Mouse (Mus musculus) layer of hippocampus, adult 18-20 months (tissue): Measurements from ENCODE around the gene Pfn5. TPM values are rescaled to one million over a fixed set of nuclear protein-coding genes. Genes with fewer than 3 reads are reported as not detected.
"Not testable (repeated sequence)": the region's sequence is repeated elsewhere in the genome, so short reads cannot be mapped to it uniquely, and the experiment has no call there.

ENCODE experiments used
- DNase-seq, 2 experiments: peaks; one replicate each; pipeline ENCODE4 v3.0.0; 2022; ENCODE audit warnings: low spot score in 2 of 2
- long read RNA-seq: library from polyadenylated mRNA; stranded (forward); transcript quantifications from one replicate; pipeline ENCODE4 v2.0.0, GENCODE M21; 2021
- total RNA-seq, 2 experiments: library from RNA; stranded (reverse); gene quantifications; 2 replicates each; pipeline ENCODE4 v1.2.3; 2021

Gene Pfn5
- total RNA-seq = not detected
- long read RNA-seq = 0 reads

DNA sequence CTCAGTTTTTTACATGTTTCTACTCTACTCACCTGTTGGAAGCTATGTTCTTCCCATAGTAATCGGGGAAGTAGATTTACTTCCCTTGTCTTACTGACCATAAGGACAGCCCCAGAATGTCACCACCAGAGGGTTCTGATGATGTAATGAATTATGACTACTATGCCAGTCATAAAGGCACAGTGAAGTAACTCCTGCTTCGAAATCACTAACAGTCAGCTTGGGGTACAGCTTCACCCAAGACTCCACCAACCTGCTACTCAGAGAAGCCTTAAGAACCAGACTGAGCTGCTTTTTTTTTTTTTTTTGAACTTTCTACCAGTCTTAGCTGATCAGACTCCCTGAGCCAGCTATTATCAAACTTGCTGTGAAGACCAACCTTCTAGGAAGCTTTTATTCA, at the start of gene Pfn5, which contains the start of gene Asb12:
Gene Pfn5, plus strand, starts transcription at position 218 of the 400 bp plus-strand sequence.
Gene Asb12, minus strand, starts transcription at position 101 of the 400 bp plus-strand sequence.
- no peak for DNase-seq

DNA sequence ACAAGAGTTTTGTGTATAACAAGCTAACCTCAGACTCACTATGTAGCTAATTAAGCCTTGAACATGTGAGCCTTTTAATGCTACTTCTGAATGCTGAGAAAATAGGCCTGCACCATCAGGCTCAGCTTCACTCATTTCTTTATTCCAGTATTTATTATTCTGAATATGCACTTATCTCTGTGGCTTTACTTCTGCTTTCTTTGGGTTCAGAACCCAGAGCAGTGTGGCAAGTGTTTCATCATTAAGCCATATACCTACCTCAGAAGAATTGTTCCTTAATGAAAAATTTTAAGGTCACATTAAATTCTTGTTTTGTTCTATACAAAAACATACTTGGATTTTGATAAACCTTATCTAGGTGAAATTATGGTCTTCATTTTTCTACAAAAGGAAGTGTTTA, 34.0 kb upstream of the Pfn5 start:
- DNase-seq = no peak

DNA sequence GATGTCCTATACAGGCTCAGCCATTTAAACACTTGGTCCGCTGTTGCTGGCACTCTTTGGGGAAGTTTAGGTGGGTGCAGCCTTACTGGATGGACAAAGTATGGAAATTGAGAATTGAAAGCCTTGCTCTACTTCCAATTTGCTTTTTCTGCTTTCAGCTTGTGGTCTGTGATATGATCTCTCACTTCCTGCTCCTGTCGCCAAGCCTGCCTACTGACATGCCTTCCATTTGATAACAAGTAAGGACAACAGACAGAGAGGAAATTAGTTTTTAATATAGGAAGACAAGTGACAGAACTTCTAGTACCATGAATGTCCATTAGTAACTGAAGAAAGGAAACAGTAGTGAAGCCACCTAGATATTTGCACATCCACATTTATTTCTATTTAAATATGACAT, 32.7 kb upstream of the Pfn5 start:
- DNase-seq = no peak

DNA sequence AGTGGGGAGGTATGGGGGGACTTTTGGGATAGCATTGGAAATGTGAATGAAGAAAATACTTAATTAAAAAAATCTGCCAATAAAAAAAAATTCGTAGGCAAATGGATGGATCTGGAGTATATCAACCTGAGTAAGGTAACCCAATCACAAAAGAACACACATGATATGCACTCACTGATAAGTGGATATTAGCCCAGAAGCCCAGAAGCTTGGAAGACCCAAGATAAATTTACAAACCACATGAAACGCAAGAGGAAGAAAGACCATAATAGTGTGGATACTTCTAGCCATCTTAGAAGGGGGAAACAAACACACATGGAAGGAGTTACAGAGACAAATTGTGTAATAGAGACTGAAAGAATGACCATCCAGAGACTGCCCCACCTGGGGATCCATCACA, 22.4 kb upstream of the Pfn5 start:
- not testable (repeated sequence) for DNase-seq

DNA sequence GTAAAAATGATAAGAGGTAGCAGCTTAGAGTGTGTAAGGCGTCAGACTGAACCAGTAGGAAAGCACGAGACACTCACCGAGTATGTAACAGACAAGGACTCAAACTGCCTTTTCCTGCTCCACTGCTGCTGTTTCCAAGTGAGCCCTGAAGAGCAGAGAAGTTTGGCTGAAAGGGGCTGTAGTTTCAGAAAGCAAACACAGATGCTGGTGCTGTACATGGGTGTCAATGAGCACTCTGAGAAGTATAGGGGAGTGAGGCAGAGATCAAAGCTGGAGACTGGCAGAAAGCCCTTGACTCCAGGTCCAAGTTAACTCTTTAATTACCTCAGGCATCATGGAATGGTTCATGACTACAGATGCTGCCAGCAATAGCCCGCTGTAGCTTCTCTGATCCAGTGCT, 3.6 kb upstream of the Pfn5 start:
- no peak for DNase-seq

DNA sequence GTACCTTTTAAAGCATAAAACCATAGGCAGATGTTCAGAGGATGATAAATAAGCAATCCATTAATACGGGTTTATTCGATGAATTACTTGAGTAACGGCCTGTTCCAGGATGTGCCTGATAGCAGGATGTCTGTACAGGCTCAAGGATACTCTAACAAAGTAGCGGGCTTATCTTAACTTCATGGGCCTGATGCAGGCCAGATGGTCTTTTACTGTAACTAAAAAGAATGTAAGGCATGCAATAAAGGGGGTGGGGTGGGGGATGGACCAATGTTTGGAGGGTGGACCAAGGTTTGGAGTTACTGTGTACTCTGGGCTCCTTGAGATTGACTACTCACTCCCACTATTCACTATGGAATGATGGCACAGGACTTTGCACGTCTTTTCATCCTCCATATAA, 42.7 kb downstream of the Pfn5 start:
- DNase-seq = no peak

Other genes with a start within 250 kb of the Pfn5 start
- gene Amer1, start 113.2 kb upstream of the Pfn5 start, total RNA-seq = 1 to 10 TPM; 4.0 to 4.5 TPM
- gene Asb12, start 117 bp upstream of the Pfn5 start, total RNA-seq = not detected
- 10 to 100 TPM; 16.5 to 22.3 TPM for gene Zc4h2, start 100.4 kb downstream of the Pfn5 start, total RNA-seq
- gene Zc3h12b, start 153.6 kb downstream of the Pfn5 start, total RNA-seq = 10 to 100 TPM; 40.5 to 44.8 TPM